Mouse (Mus musculus): Measurements from ENCODE around the gene Cd300a.

The Cd300a gene

GRCm38 (mm10) chr11:114908086-114908485, 18.2 kb downstream of the Cd300a start:
- WGBS = 62% methylated on average over 4 of the region's 4 CpGs

GRCm38 (mm10) chr11:114909538-114909937, 19.7 kb downstream of the Cd300a start:
- 46% methylated on average over 3 of the region's 3 CpGs for WGBS

GRCm38 (mm10) chr11:114912847-114913246, 23.0 kb downstream of the Cd300a start:
- 17% methylated on average over 9 of the region's 9 CpGs for WGBS

GRCm38 (mm10) chr11:114914978-114915377, 25.1 kb downstream of the Cd300a start:
- WGBS = 23% methylated on average over 7 of the region's 7 CpGs

- 77% methylated on average over 6 of the region's 6 CpGs for WGBS
Observed at GRCm38 (mm10) chr11:114917120-114917519, 27.3 kb downstream of the Cd300a start.

GRCm38 (mm10) chr11:114922439-114922838, 32.6 kb downstream of the Cd300a start:
- WGBS = 55% methylated on average over 4 of the region's 4 CpGs

- WGBS = 86% methylated on average over 4 of the region's 4 CpGs
Observed at GRCm38 (mm10) chr11:114923961-114924360, 34.1 kb downstream of the Cd300a start.

GRCm38 (mm10) chr11:114929581-114929980, 39.7 kb downstream of the Cd300a start:
- 63% methylated on average over 2 of the region's 2 CpGs for WGBS

GRCm38 (mm10) chr11:114931041-114931440, 41.2 kb downstream of the Cd300a start:
- WGBS = 65% methylated on average over 5 of the region's 5 CpGs

GRCm38 (mm10) chr11:114933591-114933990, 43.8 kb downstream of the Cd300a start:
- WGBS = 85% methylated on average over 4 of the region's 4 CpGs

- whole genome bisulfite sequencing = 40% methylated on average over 6 of the region's 6 CpGs
Observed at GRCm38 (mm10) chr11:114934144-114934543, 44.3 kb downstream of the Cd300a start, which contains the start of gene Cd300lb. TSS of gene Cd300lb (minus strand) at chr11:114934386.
